ENCODE assay signal across 22 mouse cellular contexts in genomic region chr10:130444776-130445175, GRCm38 (mm10). TPM values are rescaled to one million over a fixed set of nuclear protein-coding genes. Genes with fewer than 3 reads are reported as not detected.
A peak's percentile ranks its signal among the peaks of the same experiment; 100 is the strongest.
DNase-seq lines count a peak whose midpoint lies in the region; ATAC-seq lines count a peak whose summit lies in the region.
"Had no signal": no experiment of that assay in that cellular context is flagged by ENCODE, and none has a peak within 500 bp of the region (broad histone marks: within the 10 kb centered on the region; RNA-seq: fewer than 3 reads in every experiment).

No protein-coding gene starts in this region.

- 89% methylated on average over 21 of the region's 21 CpGs for WGBS in intestine, embryonic 14.5 days
- WGBS in intestine, embryonic 16.5 days: 91% methylated on average over 21 of the region's 21 CpGs
- 94% methylated on average over 21 of the region's 21 CpGs for WGBS in neural tube, embryonic 12.5 days

- H3K27ac ChIP-seq in intestine, embryonic 14.5 days (ENCODE audit: low read depth): no peak overlapping the region
- H3K27ac ChIP-seq in intestine, embryonic 16.5 days (ENCODE audit: low read length): no peak overlapping the region
- H3K27ac ChIP-seq in neural tube, embryonic 12.5 days: no peak overlapping the region
- H3K27ac ChIP-seq: heart, embryonic 15.5 days; hindbrain, embryonic 12.5 days; intestine, embryonic 15.5 days; limb, embryonic 15.5 days; neural tube, embryonic 13.5 days; stomach, embryonic 15.5 days had no signal

- 0 out of 2 replicates have a peak, but pooled peaks have one; percentile 23 for ATAC-seq in intestine, embryonic 14.5 days (replicated peaks; ENCODE audit: low FRiP score, low TSS enrichment, low read depth)
- no peak for ATAC-seq in intestine, embryonic 16.5 days
- ATAC-seq in neural tube, embryonic 12.5 days (ENCODE audit: low FRiP score, low read depth): peak; percentile 21; the same call in 1 of the 2 replicates
- ATAC-seq: activated CD4-positive, CD25-positive, alpha-beta regulatory T cell, adult 4 months; forebrain, postnatal 0 days; intestine, embryonic 15.5 days had no signal

- H3K4me3 ChIP-seq in intestine, embryonic 14.5 days (ENCODE audit: low read depth, low read length): no peak overlapping the region
- H3K4me3 ChIP-seq in intestine, embryonic 16.5 days (ENCODE audit: low read length): no peak overlapping the region
- H3K4me3 ChIP-seq in neural tube, embryonic 12.5 days: no peak overlapping the region
- H3K4me3 ChIP-seq: heart, embryonic 15.5 days; hindbrain, embryonic 12.5 days; intestine, embryonic 15.5 days; limb, embryonic 15.5 days; neural tube, embryonic 13.5 days; stomach, embryonic 15.5 days had no signal

- H3K9ac ChIP-seq in intestine, embryonic 14.5 days (ENCODE audit: low read length): no peak overlapping the region
- no peak overlapping the region for H3K9ac ChIP-seq in intestine, embryonic 16.5 days (ENCODE audit: low read depth, low read length)
- no peak overlapping the region for H3K9ac ChIP-seq in neural tube, embryonic 12.5 days
- H3K9ac ChIP-seq: forebrain, postnatal 0 days; heart, embryonic 15.5 days; hindbrain, embryonic 12.5 days; intestine, embryonic 15.5 days; limb, embryonic 15.5 days; lung, embryonic 14.5 days; neural tube, embryonic 13.5 days; stomach, embryonic 15.5 days had no signal

- H3K9me3 ChIP-seq in intestine, embryonic 14.5 days (ENCODE audit: control insufficient read depth, low read length): no peaks in the 10 kb centered on the region
- H3K9me3 ChIP-seq in intestine, embryonic 16.5 days (ENCODE audit: control insufficient read depth, low read length): no peaks in the 10 kb centered on the region
- H3K9me3 ChIP-seq in neural tube, embryonic 12.5 days: no peaks in the 10 kb centered on the region
- H3K9me3 ChIP-seq: heart, embryonic 15.5 days; hindbrain, embryonic 12.5 days; intestine, embryonic 15.5 days; limb, embryonic 15.5 days; neural tube, embryonic 13.5 days; stomach, embryonic 15.5 days had no signal

- DNase-seq in cerebellum, postnatal 10 days: peak; percentile 1 to 2
- DNase-seq in cerebellum, adult 8-10 months: no peak
- no peak for DNase-seq in intestine, embryonic 14.5 days (ENCODE audit: low spot score)
- DNase-seq in neural tube, embryonic 10.5 days (ENCODE audit: extremely low spot score, low spot score): no peak
- DNase-seq in lung, postnatal 36 days: no peak
- no peak for DNase-seq in left cerebral cortex, adult 9 months (ENCODE audit: low spot score in 2 of 2)
- DNase-seq: forebrain, postnatal 0 days; heart, adult 18-20 months; lung, embryonic 14.5 days; right cerebral cortex, postnatal 14 days; thymus, postnatal 14 days had no signal

- no peak overlapping the region for H3K4me2 ChIP-seq in intestine, embryonic 14.5 days (ENCODE audit: low read length)
- H3K4me2 ChIP-seq in intestine, embryonic 16.5 days (ENCODE audit: low read depth, low read length): no peak overlapping the region
- H3K4me2 ChIP-seq in neural tube, embryonic 12.5 days (replicated peaks): no peak overlapping the region
- H3K4me2 ChIP-seq: heart, embryonic 15.5 days; hindbrain, embryonic 12.5 days; intestine, embryonic 15.5 days; limb, embryonic 15.5 days; lung, embryonic 14.5 days; neural tube, embryonic 13.5 days; stomach, embryonic 15.5 days had no signal

- H3K4me1 ChIP-seq in intestine, embryonic 14.5 days (replicated peaks; ENCODE audit: control insufficient read depth, insufficient read depth, low read length): no peaks in the 10 kb centered on the region
- no peaks in the 10 kb centered on the region for H3K4me1 ChIP-seq in intestine, embryonic 16.5 days (ENCODE audit: control insufficient read depth, insufficient read depth, low read length)
- H3K4me1 ChIP-seq in neural tube, embryonic 12.5 days: no peaks in the 10 kb centered on the region
- H3K4me1 ChIP-seq: heart, embryonic 15.5 days; hindbrain, embryonic 12.5 days; intestine, embryonic 15.5 days; limb, embryonic 15.5 days; neural tube, embryonic 13.5 days; stomach, embryonic 15.5 days had no signal

- H3K27me3 ChIP-seq in intestine, embryonic 14.5 days (replicated peaks; ENCODE audit: control insufficient read depth, insufficient read depth, low read length): no peaks in the 10 kb centered on the region
- H3K27me3 ChIP-seq in intestine, embryonic 16.5 days (replicated peaks; ENCODE audit: control insufficient read depth, insufficient read depth, low read length): no peaks in the 10 kb centered on the region
- no peaks in the 10 kb centered on the region for H3K27me3 ChIP-seq in neural tube, embryonic 12.5 days (replicated peaks)
- H3K27me3 ChIP-seq: heart, embryonic 15.5 days; hindbrain, embryonic 12.5 days; intestine, embryonic 15.5 days; limb, embryonic 15.5 days; neural tube, embryonic 13.5 days; stomach, embryonic 15.5 days had no signal

- H3K36me3 ChIP-seq in intestine, embryonic 14.5 days (ENCODE audit: control insufficient read depth, insufficient read depth, low read length): no peaks in the 10 kb centered on the region
- H3K36me3 ChIP-seq in intestine, embryonic 16.5 days (ENCODE audit: control insufficient read depth, insufficient read depth, low read length): no peaks in the 10 kb centered on the region
- no peaks in the 10 kb centered on the region for H3K36me3 ChIP-seq in neural tube, embryonic 12.5 days
- H3K36me3 ChIP-seq: heart, embryonic 15.5 days; hindbrain, embryonic 12.5 days; intestine, embryonic 15.5 days; limb, embryonic 15.5 days; neural tube, embryonic 13.5 days; stomach, embryonic 15.5 days had no signal

RNA-seq across cellular contexts. Expression of gene Vmn2r86, which starts 11.1 kb away (rescaled TPM):
- not detected in 2 replicates for polyA plus RNA-seq in intestine, embryonic 14.5 days (2014; fragmentation: Nextera tagmentation; extraction: Ambion mirVana)
- not detected in 2 replicates for polyA plus RNA-seq in intestine, embryonic 16.5 days (2015; fragmentation: Nextera tagmentation; extraction: Ambion mirVana)
- not detected in 2 replicates for polyA plus RNA-seq in neural tube, embryonic 12.5 days (2016; fragmentation: Nextera tagmentation; extraction: Ambion mirVana)
- polyA plus RNA-seq: heart, embryonic 15.5 days; hindbrain, embryonic 12.5 days; intestine, embryonic 15.5 days; kidney, embryonic 16.5 days; limb, embryonic 15.5 days; lung, embryonic 14.5 days; spleen, adult 2 months; stomach, embryonic 15.5 days had no signal

RNA-seq across cellular contexts. Expression of gene Vmn2r85, which starts 15.3 kb away (rescaled TPM):
- not detected in 2 replicates for polyA plus RNA-seq in intestine, embryonic 14.5 days (2014; fragmentation: Nextera tagmentation; extraction: Ambion mirVana)
- polyA plus RNA-seq in intestine, embryonic 16.5 days (2015; fragmentation: Nextera tagmentation; extraction: Ambion mirVana): not detected in 2 replicates
- not detected in 2 replicates for polyA plus RNA-seq in neural tube, embryonic 12.5 days (2016; fragmentation: Nextera tagmentation; extraction: Ambion mirVana)
- polyA plus RNA-seq: heart, embryonic 15.5 days; hindbrain, embryonic 12.5 days; intestine, embryonic 15.5 days; kidney, embryonic 16.5 days; limb, embryonic 15.5 days; lung, embryonic 14.5 days; spleen, adult 2 months; stomach, embryonic 15.5 days had no signal

RNA-seq across cellular contexts. Expression of gene Vmn2r84, which starts 50.6 kb away (rescaled TPM):
- polyA plus RNA-seq in intestine, embryonic 14.5 days (2014; fragmentation: Nextera tagmentation; extraction: Ambion mirVana): not detected in 2 replicates
- polyA plus RNA-seq in intestine, embryonic 16.5 days (2015; fragmentation: Nextera tagmentation; extraction: Ambion mirVana): 0.01 TPM in 1 of 2 replicates, not detected in the other
- 0.01 TPM in 1 of 2 replicates, not detected in the other for polyA plus RNA-seq in neural tube, embryonic 12.5 days (2016; fragmentation: Nextera tagmentation; extraction: Ambion mirVana)
- polyA plus RNA-seq: heart, embryonic 15.5 days; hindbrain, embryonic 12.5 days; intestine, embryonic 15.5 days; kidney, embryonic 16.5 days; limb, embryonic 15.5 days; lung, embryonic 14.5 days; neural tube, embryonic 13.5 days; spleen, adult 2 months; stomach, embryonic 15.5 days had no signal

RNA-seq across cellular contexts. Expression of gene Vmn2r87, which starts 52.4 kb away (rescaled TPM):
- not detected in 2 replicates for polyA plus RNA-seq in intestine, embryonic 14.5 days (2014; fragmentation: Nextera tagmentation; extraction: Ambion mirVana)
- polyA plus RNA-seq in intestine, embryonic 16.5 days (2015; fragmentation: Nextera tagmentation; extraction: Ambion mirVana): not detected in 2 replicates
- 0.13 TPM in 1 of 2 replicates, not detected in the other for polyA plus RNA-seq in neural tube, embryonic 12.5 days (2016; fragmentation: Nextera tagmentation; extraction: Ambion mirVana)
- polyA plus RNA-seq: activated CD4-positive, CD25-positive, alpha-beta regulatory T cell, adult 4 months; heart, embryonic 15.5 days; hindbrain, embryonic 12.5 days; intestine, embryonic 15.5 days; kidney, embryonic 16.5 days; limb, embryonic 15.5 days; lung, embryonic 14.5 days; neural tube, embryonic 13.5 days; spleen, adult 2 months; stomach, embryonic 15.5 days had no signal

Comparison
In these comparisons a context has a peak if more than half of its experiments do, and no peak if none do; other contexts are left out.
1. DNase-seq: peak in cerebellum, postnatal 10 days (2 of 2); none in cerebellum, adult 8-10 months (single experiment), intestine, embryonic 14.5 days (single experiment), neural tube, embryonic 10.5 days (single experiment), lung, postnatal 36 days (single experiment) and left cerebral cortex, adult 9 months (0 of 2).